Mouse (Mus musculus): ENCODE data around the gene Fam13a. TPM values are rescaled to one million over a fixed set of nuclear protein-coding genes. Genes with fewer than 3 reads are reported as not detected.

Gene Fam13a
- total and polyA plus RNA-seq, 3 experiments, result 0.33 TPM; not detected in 2

DNA sequence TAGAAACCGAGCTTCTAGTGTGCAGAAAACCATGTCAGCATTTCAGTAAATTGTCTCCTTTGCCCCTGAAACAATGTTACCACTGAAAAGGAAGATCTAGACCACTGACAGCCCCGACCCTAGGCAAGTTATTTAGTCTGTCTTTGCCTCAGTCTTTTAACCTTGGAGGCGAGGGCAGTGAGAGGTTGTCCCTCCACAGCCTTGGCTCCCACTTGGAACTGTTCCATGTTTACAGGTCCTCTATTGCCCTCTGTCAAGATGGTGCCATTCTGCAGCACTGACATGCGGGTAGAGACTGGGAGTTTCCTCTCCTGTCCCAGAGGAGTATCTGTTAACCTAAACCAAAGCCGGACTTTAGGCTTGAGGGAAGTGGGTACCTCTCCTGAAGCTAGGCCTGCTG lies 111.5 kb downstream of the Fam13a start:
- DNase-seq (ENCODE audit: low spot score) (no peak), ATAC-seq (ENCODE audit: extremely low read depth, insufficient number of reproducible peaks, low FRiP score, poor library complexity, severe bottlenecking) (no peak)
- Histone ChIP-seq H3K36me3 (replicated peaks) (no peaks in the 10 kb centered on the region), H3K4me1 (ENCODE audit: insufficient read depth, low read depth, low read length) (peaks cover 6% of the 10 kb centered on the region), H3K9me3 (replicated peaks) (no peaks in the 10 kb centered on the region), H3K27me3 (ENCODE audit: insufficient read depth, low read length) (no peaks in the 10 kb centered on the region), H3K4me3 (ENCODE audit: low read depth, low read length) (no peak overlapping the region)
- TF ChIP-seq GATA1 (IDR thresholded peaks at IDR 0.05; ENCODE audit: borderline replicate concordance, low read length), result no peak

DNA sequence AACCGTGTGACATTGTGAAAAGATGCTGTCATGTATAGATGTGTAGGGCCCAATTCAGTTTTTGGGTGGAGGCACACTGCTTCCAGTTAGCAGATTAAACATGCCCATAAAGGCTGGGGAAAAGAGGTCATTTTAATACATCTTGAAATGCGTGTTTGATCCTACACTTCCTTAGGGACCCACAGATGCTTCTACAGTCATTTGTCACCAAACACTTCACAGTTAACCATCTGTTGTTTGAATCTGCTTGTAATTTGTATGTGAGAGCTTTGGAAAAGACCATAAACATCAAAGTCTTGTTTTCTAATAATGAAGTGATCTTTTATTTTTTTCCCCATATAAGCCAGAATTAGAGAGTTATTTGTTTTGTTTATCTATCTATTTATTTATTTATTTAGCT lies 116.6 kb downstream of the Fam13a start:
- TF ChIP-seq CTCF (IDR thresholded peaks at IDR 0.05; ENCODE audit: low read depth, low read length) (no peak), GATA1 (IDR thresholded peaks at IDR 0.05; ENCODE audit: borderline replicate concordance, low read length) (no peak), POLR2AphosphoS5 (IDR thresholded peaks at IDR 0.05; ENCODE audit: insufficient replicate concordance, low read depth, low read length) (no peak), TAL1 (conservative IDR thresholded peaks at IDR 0.05; ENCODE audit: low read depth, low read length) (no peak), GATA2 (IDR thresholded peaks at IDR 0.05; ENCODE audit: borderline replicate concordance, low read depth, low read length) (no peak)
- no peak for ATAC-seq (ENCODE audit: extremely low read depth, insufficient number of reproducible peaks, low FRiP score, poor library complexity, severe bottlenecking)

DNA sequence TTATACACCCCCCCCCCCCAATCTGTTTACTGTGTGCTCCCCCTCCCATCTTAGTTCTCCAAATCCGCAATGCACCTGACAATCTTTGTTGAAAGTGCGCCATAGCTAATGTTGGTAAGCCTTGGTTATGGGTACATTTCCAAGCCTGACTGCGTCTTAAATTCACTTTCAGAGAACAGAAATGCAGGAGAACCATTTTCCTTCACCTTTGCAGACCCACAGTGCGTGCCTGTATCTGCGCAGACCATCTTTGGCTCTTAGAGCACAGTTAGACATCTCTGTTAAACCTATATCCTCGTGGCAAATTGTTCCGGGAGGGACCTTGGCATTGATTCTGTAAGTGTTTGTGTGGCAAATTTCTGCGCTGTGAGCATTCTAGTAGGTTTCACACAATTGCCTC lies 117.0 kb downstream of the Fam13a start:
- no peaks in the 10 kb centered on the region for H3K9me3 ChIP-seq (replicated peaks)
- no peak for ATAC-seq (ENCODE audit: extremely low read depth, insufficient number of reproducible peaks, low FRiP score, poor library complexity, severe bottlenecking)

More for the DNA sequence above, 116.6 kb downstream of the Fam13a start:
- Histone ChIP-seq H3K9me3 (replicated peaks) (no peaks in the 10 kb centered on the region), H3K4me1 (ENCODE audit: insufficient read depth, low read depth, low read length) (no peaks in the 10 kb centered on the region), H3K4me3 (ENCODE audit: low read depth, low read length) (no peak overlapping the region), H3K36me3 (replicated peaks) (no peaks in the 10 kb centered on the region), H3K27me3 (ENCODE audit: insufficient read depth, low read length) (no peaks in the 10 kb centered on the region)
- no peak for DNase-seq (ENCODE audit: low spot score)

DNA sequence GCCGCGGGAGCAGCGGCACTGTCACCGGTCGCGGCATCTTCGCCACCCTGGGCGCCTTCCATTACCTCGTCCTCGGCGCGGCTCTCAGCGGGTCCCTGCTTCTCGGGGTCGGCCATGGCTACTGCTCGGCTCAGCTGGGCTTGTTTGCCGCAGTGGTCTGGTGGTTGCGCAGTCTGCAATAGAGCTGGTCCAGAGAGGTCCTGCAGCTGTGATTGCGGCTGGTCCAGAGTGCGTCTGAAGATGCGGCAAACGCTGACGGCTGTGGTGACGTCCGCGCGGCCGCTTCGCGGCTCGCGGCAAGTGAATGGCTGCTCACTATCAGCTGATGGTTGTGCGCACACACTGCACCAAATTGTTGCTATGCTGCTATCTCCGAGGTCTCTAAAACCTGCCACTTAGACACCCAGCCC lies 117.5 kb downstream of the Fam13a start, which contains the start of gene Nap1l5:
Gene Nap1l5, minus strand, starts transcription at position 225 of the 410 bp plus-strand sequence.
- no peak within 1 kb of the TSS for H3K4me3 ChIP-seq (ENCODE audit: low read depth, low read length)
- ATAC-seq (ENCODE audit: extremely low read depth, insufficient number of reproducible peaks, low FRiP score, poor library complexity, severe bottlenecking) (no peak), DNase-seq (ENCODE audit: low spot score) (no peak)
- no peaks in the 10 kb centered on the region for H3K27me3 ChIP-seq (ENCODE audit: insufficient read depth, low read length)
- TF ChIP-seq CTCF (IDR thresholded peaks at IDR 0.05; ENCODE audit: low read depth, low read length), result no peak
- TF ChIP-seq TAL1 (conservative IDR thresholded peaks at IDR 0.05; ENCODE audit: low read depth, low read length), result no peak
- TF ChIP-seq POLR2AphosphoS5 (IDR thresholded peaks at IDR 0.05; ENCODE audit: insufficient replicate concordance, low read depth, low read length), result no peak
- TF ChIP-seq GATA2 (IDR thresholded peaks at IDR 0.05; ENCODE audit: borderline replicate concordance, low read depth, low read length), result no peak
- no peak for TF ChIP-seq GATA1 (IDR thresholded peaks at IDR 0.05; ENCODE audit: borderline replicate concordance, low read length)
- H3K9me3 ChIP-seq (replicated peaks), result no peaks in the 10 kb centered on the region
- H3K4me1 ChIP-seq (ENCODE audit: insufficient read depth, low read depth, low read length), result no peaks in the 10 kb centered on the region
- H3K36me3 ChIP-seq (replicated peaks), result no peaks in the 10 kb centered on the region

More for the DNA sequence above, 117.0 kb downstream of the Fam13a start:
- Histone ChIP-seq H3K27me3 (ENCODE audit: insufficient read depth, low read length) (no peaks in the 10 kb centered on the region), H3K4me3 (ENCODE audit: low read depth, low read length) (no peak overlapping the region), H3K36me3 (replicated peaks) (no peaks in the 10 kb centered on the region), H3K4me1 (ENCODE audit: insufficient read depth, low read depth, low read length) (no peaks in the 10 kb centered on the region)
- DNase-seq (ENCODE audit: low spot score), result no peak
- TF ChIP-seq TAL1 (conservative IDR thresholded peaks at IDR 0.05; ENCODE audit: low read depth, low read length) (no peak), POLR2AphosphoS5 (IDR thresholded peaks at IDR 0.05; ENCODE audit: insufficient replicate concordance, low read depth, low read length) (no peak), CTCF (IDR thresholded peaks at IDR 0.05; ENCODE audit: low read depth, low read length) (no peak), GATA1 (IDR thresholded peaks at IDR 0.05; ENCODE audit: borderline replicate concordance, low read length) (no peak), GATA2 (IDR thresholded peaks at IDR 0.05; ENCODE audit: borderline replicate concordance, low read depth, low read length) (no peak)

DNA sequence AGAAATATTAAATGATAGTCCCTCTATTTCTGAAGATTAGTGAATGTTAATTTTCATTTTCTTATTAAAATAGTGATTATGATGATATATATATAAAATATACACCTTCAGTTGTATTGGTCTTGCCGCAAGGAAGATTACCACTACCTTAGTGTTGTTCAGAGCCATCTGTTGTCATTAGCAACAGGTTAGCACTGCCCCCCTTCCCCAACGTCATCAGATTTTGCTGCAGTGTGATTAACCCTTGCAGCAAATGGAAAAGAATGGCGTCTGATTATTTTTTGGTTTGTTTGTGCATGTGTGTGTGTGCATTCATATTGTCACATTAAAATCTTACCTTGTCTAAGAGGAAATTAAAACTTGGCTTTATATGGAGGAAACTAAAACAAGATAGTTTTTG lies 119.8 kb downstream of the Fam13a start:
- no peaks in the 10 kb centered on the region for H3K27me3 ChIP-seq (ENCODE audit: insufficient read depth, low read length)
- DNase-seq (ENCODE audit: low spot score) (no peak), ATAC-seq (ENCODE audit: extremely low read depth, insufficient number of reproducible peaks, low FRiP score, poor library complexity, severe bottlenecking) (no peak)
- no peaks in the 10 kb centered on the region for H3K9me3 ChIP-seq (replicated peaks)
- no peak for TF ChIP-seq POLR2AphosphoS5 (IDR thresholded peaks at IDR 0.05; ENCODE audit: insufficient replicate concordance, low read depth, low read length)
- no peak for TF ChIP-seq GATA2 (IDR thresholded peaks at IDR 0.05; ENCODE audit: borderline replicate concordance, low read depth, low read length)
- no peak for TF ChIP-seq GATA1 (IDR thresholded peaks at IDR 0.05; ENCODE audit: borderline replicate concordance, low read length)
- no peak for TF ChIP-seq TAL1 (conservative IDR thresholded peaks at IDR 0.05; ENCODE audit: low read depth, low read length)
- TF ChIP-seq CTCF (IDR thresholded peaks at IDR 0.05; ENCODE audit: low read depth, low read length), result no peak
- no peak overlapping the region for H3K4me3 ChIP-seq (ENCODE audit: low read depth, low read length)
- no peaks in the 10 kb centered on the region for H3K4me1 ChIP-seq (ENCODE audit: insufficient read depth, low read depth, low read length)
- H3K36me3 ChIP-seq (replicated peaks), result no peaks in the 10 kb centered on the region

DNA sequence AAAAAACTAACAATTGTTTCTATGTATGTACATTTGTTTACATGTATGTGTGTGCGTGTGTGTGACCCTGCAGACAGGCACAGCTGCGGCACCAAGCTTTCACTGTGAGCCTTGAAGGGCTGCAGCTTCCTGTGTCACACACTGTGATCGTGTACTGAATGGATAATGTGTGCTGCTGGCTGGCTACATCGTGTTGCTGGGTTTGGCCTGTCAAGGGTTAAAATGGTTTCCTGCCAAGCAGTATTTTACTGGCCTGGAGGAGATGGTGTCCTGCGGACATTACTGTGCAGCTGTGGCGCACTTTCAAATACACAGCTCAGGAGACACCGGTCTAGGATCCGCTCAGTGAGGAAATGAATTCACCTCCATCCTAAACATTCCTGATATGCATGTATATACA lies 121.2 kb downstream of the Fam13a start:
- Histone ChIP-seq H3K27me3 (ENCODE audit: insufficient read depth, low read length) (no peaks in the 10 kb centered on the region), H3K36me3 (replicated peaks) (no peaks in the 10 kb centered on the region), H3K9me3 (replicated peaks) (no peaks in the 10 kb centered on the region), H3K4me3 (ENCODE audit: low read depth, low read length) (no peak overlapping the region), H3K4me1 (ENCODE audit: insufficient read depth, low read depth, low read length) (no peaks in the 10 kb centered on the region)
- DNase-seq (ENCODE audit: low spot score) (no peak), ATAC-seq (ENCODE audit: extremely low read depth, insufficient number of reproducible peaks, low FRiP score, poor library complexity, severe bottlenecking) (no peak)
- TF ChIP-seq GATA2 (IDR thresholded peaks at IDR 0.05; ENCODE audit: borderline replicate concordance, low read depth, low read length), result no peak
- no peak for TF ChIP-seq GATA1 (IDR thresholded peaks at IDR 0.05; ENCODE audit: borderline replicate concordance, low read length)
- no peak for TF ChIP-seq TAL1 (conservative IDR thresholded peaks at IDR 0.05; ENCODE audit: low read depth, low read length)
- TF ChIP-seq POLR2AphosphoS5 (IDR thresholded peaks at IDR 0.05; ENCODE audit: insufficient replicate concordance, low read depth, low read length), result no peak
- no peak for TF ChIP-seq CTCF (IDR thresholded peaks at IDR 0.05; ENCODE audit: low read depth, low read length)

DNA sequence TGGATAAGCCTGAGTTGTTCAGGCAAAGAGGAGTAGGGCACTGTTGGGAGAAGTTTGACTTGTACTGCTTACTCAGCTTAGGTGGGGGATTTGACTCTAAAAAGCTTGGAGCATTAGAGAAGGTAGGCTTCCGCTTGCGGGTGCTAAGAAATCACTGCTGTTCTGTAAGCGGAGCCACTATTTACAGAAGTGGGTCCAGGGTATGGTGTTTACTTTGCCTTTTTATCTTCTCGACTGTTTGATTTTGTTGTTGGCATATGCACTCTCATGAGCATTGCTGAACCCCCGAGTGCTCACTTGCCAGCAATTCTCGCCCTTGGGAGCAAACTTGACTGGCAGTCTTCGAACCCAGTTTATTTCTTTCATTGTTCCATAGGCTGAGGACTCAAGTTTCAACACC lies 123.8 kb downstream of the Fam13a start:
- Histone ChIP-seq H3K27me3 (ENCODE audit: insufficient read depth, low read length) (no peaks in the 10 kb centered on the region), H3K4me1 (ENCODE audit: insufficient read depth, low read depth, low read length) (no peaks in the 10 kb centered on the region), H3K4me3 (ENCODE audit: low read depth, low read length) (no peak overlapping the region), H3K36me3 (replicated peaks) (no peaks in the 10 kb centered on the region), H3K9me3 (replicated peaks) (no peaks in the 10 kb centered on the region)
- DNase-seq (ENCODE audit: low spot score) (no peak), ATAC-seq (ENCODE audit: extremely low read depth, insufficient number of reproducible peaks, low FRiP score, poor library complexity, severe bottlenecking) (no peak)
- TF ChIP-seq GATA2 (IDR thresholded peaks at IDR 0.05; ENCODE audit: borderline replicate concordance, low read depth, low read length) (no peak), POLR2AphosphoS5 (IDR thresholded peaks at IDR 0.05; ENCODE audit: insufficient replicate concordance, low read depth, low read length) (no peak), TAL1 (conservative IDR thresholded peaks at IDR 0.05; ENCODE audit: low read depth, low read length) (no peak), GATA1 (IDR thresholded peaks at IDR 0.05; ENCODE audit: borderline replicate concordance, low read length) (no peak), CTCF (IDR thresholded peaks at IDR 0.05; ENCODE audit: low read depth, low read length) (no peak)
